9 mouse cellular contexts compared by ENCODE assay signal in genomic region chr14:47366881-47367321, GRCm38 (mm10). TPM values are rescaled to one million over a fixed set of nuclear protein-coding genes. Genes with fewer than 3 reads are reported as not detected.
DNase-seq lines count a peak whose midpoint lies in the region; ATAC-seq and TF ChIP-seq lines count a peak whose summit lies in the region.
"Had no signal": no experiment of that assay in that cellular context is flagged by ENCODE, and none has a peak within 500 bp of the region (broad histone marks: within the 10 kb centered on the region; RNA-seq: fewer than 3 reads in every experiment).

No protein-coding gene starts in this region.

- H3K4me3 ChIP-seq in embryonic facial prominence, embryonic 13.5 days = no peak overlapping the region
- H3K4me3 ChIP-seq in embryonic facial prominence, embryonic 10.5 days = no peak overlapping the region
- H3K4me3 ChIP-seq in G1E (ENCODE audit: low read depth, low read length) = peak overlapping the region; percentile 25; the same call in 1 of the 2 replicates
- H3K4me3 ChIP-seq in forebrain, embryonic 16.5 days (replicated peaks; ENCODE audit: low read length) = no peak overlapping the region
- no peak overlapping the region for H3K4me3 ChIP-seq in lung, postnatal 0 days (ENCODE audit: low read depth, low read length)
- H3K4me3 ChIP-seq in stomach, embryonic 14.5 days (ENCODE audit: low read depth, low read length) = no peak overlapping the region
- H3K4me3 ChIP-seq: erythroblast, embryonic 14.5 days had no signal

- WGBS in embryonic facial prominence, embryonic 13.5 days = 66% methylated on average over 7 of the region's 7 CpGs
- 75% methylated on average over 7 of the region's 7 CpGs for WGBS in embryonic facial prominence, embryonic 10.5 days
- 16% methylated on average over 7 of the region's 7 CpGs for WGBS in forebrain, embryonic 16.5 days
- WGBS in lung, postnatal 0 days = 17% methylated on average over 7 of the region's 7 CpGs
- WGBS in stomach, embryonic 14.5 days = 46% methylated on average over 7 of the region's 7 CpGs

- no peak for TF ChIP-seq EP300 in lung, postnatal 0 days (IDR thresholded peaks at IDR 0.05)

- no peak overlapping the region for H3K4me2 ChIP-seq in embryonic facial prominence, embryonic 13.5 days
- H3K4me2 ChIP-seq in forebrain, embryonic 16.5 days (ENCODE audit: low read length) = no peak overlapping the region
- H3K4me2 ChIP-seq in lung, postnatal 0 days (replicated peaks; ENCODE audit: low read depth, low read length) = no peak overlapping the region
- no peak overlapping the region for H3K4me2 ChIP-seq in stomach, embryonic 14.5 days (replicated peaks; ENCODE audit: low read depth, low read length)

- ATAC-seq in embryonic facial prominence, embryonic 13.5 days (ENCODE audit: insufficient number of reproducible peaks, insufficient read depth, low FRiP score, low TSS enrichment, low read depth) = no peak
- ATAC-seq in G1E (ENCODE audit: extremely low read depth, insufficient number of reproducible peaks, low FRiP score, poor library complexity, severe bottlenecking) = peak; percentile 32
- ATAC-seq in forebrain, embryonic 16.5 days = peak; percentile 92
- ATAC-seq in lung, postnatal 0 days = peak; percentile 58
- peak; percentile 66; the same call in 1 of the 2 replicates for ATAC-seq in stomach, embryonic 14.5 days (ENCODE audit: insufficient number of reproducible peaks, insufficient read depth, low FRiP score, low read depth)

- TF ChIP-seq CTCF in G1E (IDR thresholded peaks at IDR 0.05; ENCODE audit: low read depth, low read length) = no peak
- TF ChIP-seq CTCF in lung, postnatal 0 days (IDR thresholded peaks at IDR 0.05) = no peak

- H3K27me3 ChIP-seq in embryonic facial prominence, embryonic 13.5 days = peaks cover 2% of the 10 kb centered on the region
- peaks cover 11% of the 10 kb centered on the region for H3K27me3 ChIP-seq in embryonic facial prominence, embryonic 10.5 days (replicated peaks; ENCODE audit: low read depth, poor library complexity, severe bottlenecking)
- H3K27me3 ChIP-seq in G1E (ENCODE audit: insufficient read depth, low read length) = peaks cover 15% of the 10 kb centered on the region; the same call in 1 of the 2 replicates
- H3K27me3 ChIP-seq in forebrain, embryonic 16.5 days (replicated peaks; ENCODE audit: control insufficient read depth, insufficient read depth, low read length) = peaks cover 7% of the 10 kb centered on the region; the same call in 1 of the 2 replicates
- H3K27me3 ChIP-seq in lung, postnatal 0 days (replicated peaks; ENCODE audit: insufficient read depth, low read length) = no peaks in the 10 kb centered on the region
- no peaks in the 10 kb centered on the region for H3K27me3 ChIP-seq in stomach, embryonic 14.5 days (ENCODE audit: control insufficient read depth, insufficient read depth, low read length)

- H3K27ac ChIP-seq in embryonic facial prominence, embryonic 13.5 days = peak overlapping the region; percentile 48; the same call in 1 of the 2 replicates
- H3K27ac ChIP-seq in embryonic facial prominence, embryonic 10.5 days (replicated peaks) = no peak overlapping the region
- H3K27ac ChIP-seq in forebrain, embryonic 16.5 days (ENCODE audit: low read length) = peak overlapping the region; percentile 45; the same call in 1 of the 2 replicates
- H3K27ac ChIP-seq in lung, postnatal 0 days (ENCODE audit: low read length) = peak overlapping the region; percentile 69
- H3K27ac ChIP-seq in stomach, embryonic 14.5 days (ENCODE audit: low read length) = no peak overlapping the region

- no peaks in the 10 kb centered on the region for H3K9me3 ChIP-seq in embryonic facial prominence, embryonic 13.5 days
- no peaks in the 10 kb centered on the region for H3K9me3 ChIP-seq in embryonic facial prominence, embryonic 10.5 days
- no peaks in the 10 kb centered on the region for H3K9me3 ChIP-seq in G1E (replicated peaks)
- H3K9me3 ChIP-seq in forebrain, embryonic 16.5 days (ENCODE audit: control insufficient read depth, low read length) = no peaks in the 10 kb centered on the region
- no peaks in the 10 kb centered on the region for H3K9me3 ChIP-seq in lung, postnatal 0 days (ENCODE audit: low read length)
- H3K9me3 ChIP-seq in stomach, embryonic 14.5 days (ENCODE audit: control insufficient read depth, low read depth, low read length) = no peaks in the 10 kb centered on the region

- peaks cover 16% of the 10 kb centered on the region for H3K4me1 ChIP-seq in embryonic facial prominence, embryonic 13.5 days
- peaks cover 15% of the 10 kb centered on the region for H3K4me1 ChIP-seq in embryonic facial prominence, embryonic 10.5 days
- peaks cover 57% of the 10 kb centered on the region for H3K4me1 ChIP-seq in G1E (ENCODE audit: insufficient read depth, low read depth, low read length)
- H3K4me1 ChIP-seq in forebrain, embryonic 16.5 days (replicated peaks; ENCODE audit: control insufficient read depth, insufficient read depth, low read length) = peaks cover 18% of the 10 kb centered on the region
- H3K4me1 ChIP-seq in lung, postnatal 0 days (ENCODE audit: insufficient read depth, low read depth, low read length) = peaks cover 15% of the 10 kb centered on the region
- H3K4me1 ChIP-seq in stomach, embryonic 14.5 days (ENCODE audit: control insufficient read depth, insufficient read depth, low read length) = peaks cover 9% of the 10 kb centered on the region

- H3K9ac ChIP-seq in embryonic facial prominence, embryonic 13.5 days = no peak overlapping the region
- no peak overlapping the region for H3K9ac ChIP-seq in forebrain, embryonic 16.5 days (replicated peaks; ENCODE audit: low read depth, low read length)
- 0 out of 2 replicates have a peak overlapping the region, but pooled peaks have one; percentile 19 for H3K9ac ChIP-seq in lung, postnatal 0 days (replicated peaks; ENCODE audit: low read depth)
- H3K9ac ChIP-seq in stomach, embryonic 14.5 days (replicated peaks; ENCODE audit: low read depth, low read length) = no peak overlapping the region

- H3K36me3 ChIP-seq in embryonic facial prominence, embryonic 13.5 days = no peaks in the 10 kb centered on the region
- no peaks in the 10 kb centered on the region for H3K36me3 ChIP-seq in embryonic facial prominence, embryonic 10.5 days (replicated peaks)
- H3K36me3 ChIP-seq in G1E (replicated peaks) = no peaks in the 10 kb centered on the region
- no peaks in the 10 kb centered on the region for H3K36me3 ChIP-seq in forebrain, embryonic 16.5 days (ENCODE audit: control insufficient read depth, insufficient read depth)
- no peaks in the 10 kb centered on the region for H3K36me3 ChIP-seq in lung, postnatal 0 days (ENCODE audit: insufficient read depth, low read length)
- H3K36me3 ChIP-seq in stomach, embryonic 14.5 days (ENCODE audit: control insufficient read depth, insufficient read depth, low read length) = no peaks in the 10 kb centered on the region

- DNase-seq in embryonic facial prominence, embryonic 10.5 days (ENCODE audit: low spot score) = no peak
- DNase-seq in G1E (ENCODE audit: low spot score) = peak; percentile 35
- DNase-seq in kidney, postnatal 4 days = peak; percentile 18 to 39
- DNase-seq in lung, postnatal 0 days (ENCODE audit: low spot score) = peak; percentile 74
- DNase-seq in embryo, embryonic 9.5 days (ENCODE audit: extremely low spot score) = no peak

RNA-seq across cellular contexts. Expression of gene Lgals3, which starts 0.7 kb away (rescaled TPM):
- polyA plus RNA-seq in embryonic facial prominence, embryonic 13.5 days (2015; fragmentation: Nextera tagmentation; extraction: Ambion mirVana) = 14.7 and 19.4 TPM in 2 replicates
- 0.51 and 1.1 TPM in 2 replicates for polyA plus RNA-seq in embryonic facial prominence, embryonic 10.5 days (2016; fragmentation: Nextera tagmentation; extraction: Ambion mirVana)
- total RNA-seq in G1E (2014; fragmentation: Nextera tagmentation) (1.4 TPM in 1 of 2 replicates, not detected in the other), G1E (2017) (1.7 and 3.0 TPM in 2 replicates)
- 2.5 and 3.9 TPM in 2 replicates for polyA plus RNA-seq in G1E (2012)
- 2.2 and 2.9 TPM in 2 replicates for polyA plus RNA-seq in forebrain, embryonic 16.5 days (2015; fragmentation: Nextera tagmentation; extraction: Ambion mirVana)
- 332 and 359 TPM in 2 replicates for polyA plus RNA-seq in lung, postnatal 0 days (2015; fragmentation: Nextera tagmentation; extraction: Ambion mirVana)
- polyA plus RNA-seq in stomach, embryonic 14.5 days (2014; fragmentation: Nextera tagmentation; extraction: Ambion mirVana) = 15.9 and 16.6 TPM in 2 replicates

RNA-seq across cellular contexts. Expression of gene Dlgap5, which starts 51.3 kb away (rescaled TPM):
- 47.1 and 56.7 TPM in 2 replicates for polyA plus RNA-seq in embryonic facial prominence, embryonic 13.5 days (2015; fragmentation: Nextera tagmentation; extraction: Ambion mirVana)
- polyA plus RNA-seq in embryonic facial prominence, embryonic 10.5 days (2016; fragmentation: Nextera tagmentation; extraction: Ambion mirVana) = 72.4 and 79.4 TPM in 2 replicates
- total RNA-seq in G1E (2014; fragmentation: Nextera tagmentation) = 96.1 and 109 TPM in 2 replicates
- total RNA-seq in G1E (2017) = 113 and 119 TPM in 2 replicates
- polyA plus RNA-seq in G1E (2012) = 5.2 and 21.6 TPM in 2 replicates
- 15.9 and 16.5 TPM in 2 replicates for polyA plus RNA-seq in forebrain, embryonic 16.5 days (2015; fragmentation: Nextera tagmentation; extraction: Ambion mirVana)
- polyA plus RNA-seq in lung, postnatal 0 days (2015; fragmentation: Nextera tagmentation; extraction: Ambion mirVana) = 2.0 and 2.3 TPM in 2 replicates
- polyA plus RNA-seq in stomach, embryonic 14.5 days (2014; fragmentation: Nextera tagmentation; extraction: Ambion mirVana) = 46.1 and 49.5 TPM in 2 replicates

Comparison
In these comparisons a context has a peak if more than half of its experiments do, and no peak if none do; other contexts are left out.
1. H3K27ac ChIP-seq: peak in embryonic facial prominence, embryonic 13.5 days (single experiment), forebrain, embryonic 16.5 days (single experiment) and lung, postnatal 0 days (single experiment); none in embryonic facial prominence, embryonic 10.5 days (single experiment) and stomach, embryonic 14.5 days (single experiment).
2. DNase-seq: peak in G1E (single experiment), kidney, postnatal 4 days (2 of 2) and lung, postnatal 0 days (single experiment); none in embryonic facial prominence, embryonic 10.5 days (single experiment) and embryo, embryonic 9.5 days (single experiment).
3. RNA of gene Lgals3, which starts 0.7 kb away (polyA plus RNA-seq): 332 to 359 TPM in lung, postnatal 0 days; 14.7 to 19.4 TPM in embryonic facial prominence, embryonic 13.5 days, 15.9 to 16.6 TPM in stomach, embryonic 14.5 days, 2.5 to 3.9 TPM in G1E, 2.2 to 2.9 TPM in forebrain, embryonic 16.5 days and 0.51 to 1.1 TPM in embryonic facial prominence, embryonic 10.5 days; every median in the first group is over 10 times any median in the second.